ENCODE assay signal across 17 mouse cellular contexts in genomic region chr12:71975626-71976025, GRCm38 (mm10).
A peak's percentile ranks its signal among the peaks of the same experiment; 100 is the strongest.
DNase-seq lines count a peak whose midpoint lies in the region; ATAC-seq lines count a peak whose summit lies in the region.
"Had no signal": no experiment of that assay in that cellular context is flagged by ENCODE, and none has a peak within 500 bp of the region (broad histone marks: within the 10 kb centered on the region; RNA-seq: fewer than 3 reads in every experiment).

No protein-coding gene starts in this region.

- H3K9ac ChIP-seq in forebrain, embryonic 13.5 days = no peak overlapping the region
- no peak overlapping the region for H3K9ac ChIP-seq in forebrain, embryonic 11.5 days (ENCODE audit: low read length)
- no peak overlapping the region for H3K9ac ChIP-seq in kidney, embryonic 15.5 days
- H3K9ac ChIP-seq in kidney, embryonic 16.5 days (replicated peaks; ENCODE audit: low read length) = no peak overlapping the region
- no peak overlapping the region for H3K9ac ChIP-seq in midbrain, embryonic 14.5 days (replicated peaks; ENCODE audit: low read length)
- H3K9ac ChIP-seq: embryonic facial prominence, embryonic 13.5 days; hindbrain, embryonic 13.5 days had no signal

- ATAC-seq in forebrain, embryonic 13.5 days = no peak
- ATAC-seq in forebrain, embryonic 11.5 days (replicated peaks; ENCODE audit: low FRiP score) = no peak
- ATAC-seq in kidney, embryonic 15.5 days (replicated peaks; ENCODE audit: low FRiP score) = no peak
- no peak for ATAC-seq in kidney, embryonic 16.5 days (ENCODE audit: low FRiP score, low TSS enrichment)
- no peak for ATAC-seq in midbrain, embryonic 14.5 days (ENCODE audit: low FRiP score, low TSS enrichment)
- ATAC-seq: intestine, embryonic 16.5 days; Patski had no signal

- DNase-seq in forebrain, embryonic 11.5 days (ENCODE audit: low spot score) = no peak
- no peak for DNase-seq in midbrain, embryonic 14.5 days
- no peak for DNase-seq in midbrain, embryonic 10.5 days (ENCODE audit: low spot score)
- DNase-seq in retina, postnatal 1 day = peak; percentile 73
- DNase-seq in frontal cortex, postnatal 14 days (ENCODE audit: low spot score in 2 of 2) = no peak
- DNase-seq: cerebellum, adult 11 months; gastrocnemius, postnatal 10 days; kidney, postnatal 14 days; thymus, adult 18-20 months had no signal

- H3K27me3 ChIP-seq in forebrain, embryonic 13.5 days = no peaks in the 10 kb centered on the region
- H3K27me3 ChIP-seq in forebrain, embryonic 11.5 days (ENCODE audit: control insufficient read depth, insufficient read depth, low read length) = no peaks in the 10 kb centered on the region
- no peaks in the 10 kb centered on the region for H3K27me3 ChIP-seq in kidney, embryonic 15.5 days
- H3K27me3 ChIP-seq in kidney, embryonic 16.5 days (ENCODE audit: insufficient read depth, low read length) = no peaks in the 10 kb centered on the region
- no peaks in the 10 kb centered on the region for H3K27me3 ChIP-seq in midbrain, embryonic 14.5 days (ENCODE audit: control insufficient read depth, insufficient read depth, low read length)
- no peaks in the 10 kb centered on the region for H3K27me3 ChIP-seq in midbrain, embryonic 10.5 days (ENCODE audit: low read depth, poor library complexity, severe bottlenecking)
- H3K27me3 ChIP-seq: embryonic facial prominence, embryonic 13.5 days; hindbrain, embryonic 13.5 days; Patski had no signal

- 48% methylated on average over 1 of the region's 1 CpGs for WGBS in forebrain, embryonic 13.5 days
- 60% methylated on average over 1 of the region's 1 CpGs for WGBS in forebrain, embryonic 11.5 days
- WGBS in kidney, embryonic 15.5 days = 62% methylated on average over 1 of the region's 1 CpGs
- WGBS in kidney, embryonic 16.5 days = 58% methylated on average over 1 of the region's 1 CpGs
- WGBS in midbrain, embryonic 14.5 days = 54% methylated on average over 1 of the region's 1 CpGs
- 70% methylated on average over 1 of the region's 1 CpGs for WGBS in midbrain, embryonic 10.5 days

- H3K9me3 ChIP-seq in forebrain, embryonic 13.5 days (replicated peaks) = no peaks in the 10 kb centered on the region
- no peaks in the 10 kb centered on the region for H3K9me3 ChIP-seq in forebrain, embryonic 11.5 days (ENCODE audit: control insufficient read depth, low read length)
- H3K9me3 ChIP-seq in kidney, embryonic 15.5 days (replicated peaks) = no peaks in the 10 kb centered on the region
- no peaks in the 10 kb centered on the region for H3K9me3 ChIP-seq in kidney, embryonic 16.5 days (ENCODE audit: low read length)
- H3K9me3 ChIP-seq in midbrain, embryonic 14.5 days (ENCODE audit: control insufficient read depth, low read length) = no peaks in the 10 kb centered on the region
- no peaks in the 10 kb centered on the region for H3K9me3 ChIP-seq in midbrain, embryonic 10.5 days (replicated peaks)
- H3K9me3 ChIP-seq: embryonic facial prominence, embryonic 13.5 days; hindbrain, embryonic 13.5 days had no signal

- peaks cover 73% of the 10 kb centered on the region for H3K36me3 ChIP-seq in forebrain, embryonic 13.5 days (ENCODE audit: poor library complexity, severe bottlenecking)
- no peaks in the 10 kb centered on the region; the same call in 1 of the 2 replicates for H3K36me3 ChIP-seq in forebrain, embryonic 11.5 days (ENCODE audit: control insufficient read depth, insufficient read depth, low read length)
- H3K36me3 ChIP-seq in kidney, embryonic 15.5 days = peaks cover 24% of the 10 kb centered on the region
- H3K36me3 ChIP-seq in kidney, embryonic 16.5 days (ENCODE audit: insufficient read depth, low read length) = peaks cover 5% of the 10 kb centered on the region; the same call in 1 of the 2 replicates
- peaks cover 90% of the 10 kb centered on the region for H3K36me3 ChIP-seq in midbrain, embryonic 14.5 days (ENCODE audit: control insufficient read depth, insufficient read depth, low read length)
- peaks cover 90% of the 10 kb centered on the region for H3K36me3 ChIP-seq in midbrain, embryonic 10.5 days

- H3K4me1 ChIP-seq in forebrain, embryonic 13.5 days = peaks cover 56% of the 10 kb centered on the region
- 0 out of 2 replicates have a peak, but pooled peaks cover 2% of the 10 kb centered on the region for H3K4me1 ChIP-seq in forebrain, embryonic 11.5 days (replicated peaks; ENCODE audit: control insufficient read depth, insufficient read depth, low read length)
- H3K4me1 ChIP-seq in kidney, embryonic 15.5 days = peaks cover 42% of the 10 kb centered on the region
- peaks cover 33% of the 10 kb centered on the region for H3K4me1 ChIP-seq in kidney, embryonic 16.5 days (ENCODE audit: insufficient read depth, low read length)
- 0 out of 2 replicates have a peak, but pooled peaks cover 5% of the 10 kb centered on the region for H3K4me1 ChIP-seq in midbrain, embryonic 14.5 days (ENCODE audit: control insufficient read depth, insufficient read depth, low read length)
- peaks cover 22% of the 10 kb centered on the region for H3K4me1 ChIP-seq in midbrain, embryonic 10.5 days

- H3K27ac ChIP-seq in forebrain, embryonic 13.5 days = peak overlapping the region; percentile 77
- no peak overlapping the region for H3K27ac ChIP-seq in forebrain, embryonic 11.5 days (ENCODE audit: low read depth, low read length)
- peak overlapping the region; percentile 59 for H3K27ac ChIP-seq in kidney, embryonic 15.5 days
- no peak overlapping the region for H3K27ac ChIP-seq in kidney, embryonic 16.5 days (ENCODE audit: low read length)
- peak overlapping the region; percentile 34; the same call in 1 of the 2 replicates for H3K27ac ChIP-seq in midbrain, embryonic 14.5 days (replicated peaks; ENCODE audit: low read depth, low read length)
- no peak overlapping the region for H3K27ac ChIP-seq in midbrain, embryonic 10.5 days (replicated peaks)
- H3K27ac ChIP-seq: embryonic facial prominence, embryonic 13.5 days had no signal

- no peak overlapping the region for H3K4me3 ChIP-seq in forebrain, embryonic 13.5 days
- H3K4me3 ChIP-seq in forebrain, embryonic 11.5 days (ENCODE audit: low read depth, low read length) = no peak overlapping the region
- H3K4me3 ChIP-seq in kidney, embryonic 15.5 days (replicated peaks) = no peak overlapping the region
- no peak overlapping the region for H3K4me3 ChIP-seq in kidney, embryonic 16.5 days (ENCODE audit: low read length)
- H3K4me3 ChIP-seq in midbrain, embryonic 14.5 days (replicated peaks; ENCODE audit: low read depth, low read length) = no peak overlapping the region
- no peak overlapping the region for H3K4me3 ChIP-seq in midbrain, embryonic 10.5 days
- H3K4me3 ChIP-seq: embryonic facial prominence, embryonic 13.5 days; hindbrain, embryonic 13.5 days had no signal

- no peak overlapping the region for H3K4me2 ChIP-seq in forebrain, embryonic 13.5 days
- no peak overlapping the region for H3K4me2 ChIP-seq in forebrain, embryonic 11.5 days (ENCODE audit: low read depth, low read length, severe bottlenecking)
- H3K4me2 ChIP-seq in kidney, embryonic 15.5 days = no peak overlapping the region
- no peak overlapping the region for H3K4me2 ChIP-seq in kidney, embryonic 16.5 days (replicated peaks; ENCODE audit: low read depth, low read length)
- H3K4me2 ChIP-seq in midbrain, embryonic 14.5 days (ENCODE audit: low read length) = no peak overlapping the region
- H3K4me2 ChIP-seq: embryonic facial prominence, embryonic 13.5 days; hindbrain, embryonic 13.5 days; liver, embryonic 11.5 days had no signal

Comparison
In these comparisons a context has a peak if more than half of its experiments do, and no peak if none do; other contexts are left out.
1. H3K27ac ChIP-seq: peak in forebrain, embryonic 13.5 days (single experiment), kidney, embryonic 15.5 days (single experiment) and midbrain, embryonic 14.5 days (single experiment); none in forebrain, embryonic 11.5 days (single experiment), kidney, embryonic 16.5 days (single experiment) and midbrain, embryonic 10.5 days (single experiment).